Mouse (Mus musculus) kidney, postnatal 36 days (tissue): ENCODE results near the gene Arpp19.

Experiments
- DNase-seq, 2 experiments: peaks; one replicate each; pipeline ENCODE4 v3.0.0; 2021 to 2022; ENCODE audit warnings: mixed read lengths in 2 of 2

Arpp19 gene

GRCm38 (mm10) chr9:75040566-75040965 lies 3.2 kb downstream of the Arpp19 start:
- peak; percentile 42 to 51 for DNase-seq

GRCm38 (mm10) chr9:75041840-75042525 lies 4.6 kb downstream of the Arpp19 start:
- DNase-seq: no peak

DNA sequence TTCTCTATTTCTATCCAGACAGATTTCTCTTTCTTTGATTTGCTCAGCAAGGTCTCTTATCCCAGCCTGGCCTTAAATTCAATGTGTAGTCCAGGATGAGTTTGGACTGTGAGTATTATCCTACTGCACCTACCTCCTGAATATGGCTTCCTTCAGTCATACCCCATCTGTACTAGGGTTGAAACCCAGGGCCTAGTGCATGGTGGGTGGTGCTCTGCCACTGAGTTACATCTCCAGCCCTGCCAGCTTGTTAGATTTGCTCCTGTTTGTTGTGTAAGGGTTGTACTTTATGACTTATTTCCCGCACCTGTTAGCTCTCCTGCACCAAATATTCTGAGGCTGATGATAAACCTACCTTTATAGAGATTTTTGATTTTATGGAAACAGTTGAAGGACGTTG lies 5.8 kb downstream of the Arpp19 start:
- DNase-seq: no peak

GRCm38 (mm10) chr9:75047079-75047478 lies 9.7 kb downstream of the Arpp19 start:
- DNase-seq: no peak

- peak in 1 of 2 experiments; percentile 44 for DNase-seq
These were observed 11.7 kb downstream of the Arpp19 start for GRCm38 (mm10) chr9:75049100-75049499.

GRCm38 (mm10) chr9:75050003-75050402 lies 12.6 kb downstream of the Arpp19 start:
- DNase-seq: peak; percentile 74 to 82

DNA sequence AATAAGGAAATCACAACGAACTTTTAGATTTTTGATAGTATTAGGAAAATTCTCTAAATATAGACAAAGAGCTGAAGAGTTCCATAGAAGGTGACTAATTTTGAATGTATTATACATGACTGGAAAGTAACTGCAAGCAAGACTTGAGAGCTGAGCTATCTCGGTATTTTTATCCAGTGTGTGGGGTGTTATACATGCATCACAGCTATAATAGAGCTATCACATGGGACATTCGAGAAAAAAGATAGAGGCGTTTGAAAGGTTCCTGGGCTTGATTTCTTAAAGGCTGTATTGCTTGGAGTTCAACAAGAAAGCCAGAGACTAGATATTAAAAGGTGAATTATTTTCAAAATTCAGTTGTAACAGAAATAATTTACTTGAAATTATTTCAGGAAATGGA lies 14.4 kb downstream of the Arpp19 start:
- DNase-seq: no peak

DNA sequence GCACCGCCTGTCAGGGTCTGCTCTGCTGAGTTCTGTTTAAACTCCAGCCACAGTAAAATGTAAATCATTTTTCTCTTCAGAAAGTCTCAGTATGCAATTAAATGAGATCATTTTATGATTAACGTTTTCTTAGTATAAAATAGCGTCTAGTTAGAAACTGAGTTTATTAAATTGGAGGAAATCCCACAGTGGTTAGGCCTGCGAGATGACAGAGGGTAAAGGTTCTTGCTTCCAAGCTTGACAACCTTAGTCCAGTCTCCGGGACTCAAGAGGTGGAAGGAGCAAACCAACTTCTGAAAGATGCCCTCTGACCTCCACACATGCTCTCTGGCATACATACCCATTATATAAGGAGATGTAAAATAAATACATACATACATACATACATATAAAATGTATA lies 17.6 kb downstream of the Arpp19 start:
- DNase-seq: peak in 1 of 2 experiments; percentile 35

- DNase-seq: no peak
These were observed 27.4 kb downstream of the Arpp19 start for GRCm38 (mm10) chr9:75064678-75065331.

DNA sequence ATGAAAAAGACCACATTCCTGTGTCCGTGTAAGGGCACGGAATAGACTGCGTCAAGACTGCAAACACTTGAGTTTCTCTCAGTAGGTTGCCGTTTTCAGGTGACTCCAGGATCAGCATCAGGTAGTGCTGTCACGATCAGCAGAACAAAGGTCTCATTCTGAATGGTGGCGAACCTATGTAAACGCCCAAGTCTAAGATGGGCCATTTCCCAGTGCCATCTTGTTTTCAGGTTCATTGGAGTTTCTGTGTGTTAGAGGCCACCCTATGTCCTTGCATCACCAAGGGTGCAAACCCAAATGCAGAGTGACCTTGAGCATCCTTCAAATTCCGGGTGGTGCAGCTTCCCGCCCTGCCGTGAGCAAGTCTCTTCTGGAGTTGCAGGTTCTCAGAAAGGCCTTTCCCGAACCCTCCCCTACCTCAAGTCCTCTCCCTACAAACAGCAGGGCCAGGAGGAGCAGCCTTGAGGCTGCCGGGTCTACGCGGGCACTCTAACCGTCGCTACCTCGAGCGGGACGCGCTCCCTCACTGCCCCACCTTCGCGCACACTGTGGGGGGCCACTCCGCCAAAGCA lies 33.1 kb downstream of the Arpp19 start, which contains the start of gene Myo5a:
TSS of gene Myo5a (plus strand) at position 559 of the 572 bp plus-strand sequence.
- no peak for DNase-seq

DNA sequence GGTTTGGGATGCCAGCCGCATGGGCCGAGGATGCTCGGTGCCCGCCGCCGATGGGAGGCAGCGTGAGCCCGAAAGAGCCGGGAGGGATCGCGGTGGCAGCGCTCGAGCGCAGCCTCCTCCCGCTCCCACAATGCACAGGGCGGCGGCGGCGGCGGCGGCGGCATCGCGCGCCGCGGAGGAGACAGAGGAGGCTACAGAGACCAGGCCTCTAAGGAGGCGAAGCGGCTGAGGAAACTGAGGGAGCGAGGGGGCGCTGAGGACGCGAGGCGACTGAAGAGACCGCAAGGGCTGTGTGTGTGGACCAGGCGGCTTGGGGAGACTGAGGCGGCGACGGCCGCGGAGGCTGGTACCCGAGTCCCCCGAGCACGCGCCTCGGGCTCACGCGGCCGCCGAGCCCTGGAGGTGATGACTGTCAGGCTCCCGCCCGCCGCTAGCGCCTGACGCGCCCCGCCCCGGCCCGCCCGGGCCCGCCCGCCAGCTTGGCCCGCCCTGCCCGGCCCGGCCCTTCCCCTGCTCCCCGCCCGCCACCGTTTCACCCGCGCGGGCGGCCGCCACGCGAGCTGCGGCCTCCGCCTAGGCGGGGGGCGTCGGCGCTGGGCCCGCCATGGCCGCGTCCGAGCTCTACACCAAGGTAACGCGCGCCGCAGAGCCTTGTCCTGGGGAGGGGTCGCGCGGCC lies 33.8 kb downstream of the Arpp19 start:
- peak; percentile 60 to 86 for DNase-seq

DNA sequence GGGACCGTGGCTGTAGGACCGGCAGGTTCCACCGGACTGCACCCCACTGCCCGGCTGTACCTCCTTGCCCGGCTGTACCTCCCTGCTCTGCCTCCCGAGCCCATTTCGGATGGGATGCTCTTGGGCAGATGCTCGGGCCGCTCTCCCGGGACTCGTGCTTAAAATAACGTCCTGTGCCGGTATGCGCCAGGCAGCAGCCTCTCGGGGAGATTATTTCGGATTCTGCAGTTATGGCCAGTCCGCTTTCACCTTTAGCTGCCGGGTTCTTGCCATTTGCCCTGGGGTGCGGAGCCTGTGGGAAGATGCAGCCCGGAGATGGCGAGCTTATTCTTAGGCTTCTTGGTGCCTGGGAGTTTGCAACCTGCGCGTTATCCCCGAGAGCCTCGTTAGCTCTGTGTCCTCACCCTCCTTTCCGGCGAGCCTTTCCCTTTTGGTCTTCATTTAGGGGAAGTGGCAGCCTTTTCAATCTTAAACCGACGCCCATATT lies 34.3 kb downstream of the Arpp19 start:
- peak in 1 of 2 experiments; percentile 6 for DNase-seq

DNA sequence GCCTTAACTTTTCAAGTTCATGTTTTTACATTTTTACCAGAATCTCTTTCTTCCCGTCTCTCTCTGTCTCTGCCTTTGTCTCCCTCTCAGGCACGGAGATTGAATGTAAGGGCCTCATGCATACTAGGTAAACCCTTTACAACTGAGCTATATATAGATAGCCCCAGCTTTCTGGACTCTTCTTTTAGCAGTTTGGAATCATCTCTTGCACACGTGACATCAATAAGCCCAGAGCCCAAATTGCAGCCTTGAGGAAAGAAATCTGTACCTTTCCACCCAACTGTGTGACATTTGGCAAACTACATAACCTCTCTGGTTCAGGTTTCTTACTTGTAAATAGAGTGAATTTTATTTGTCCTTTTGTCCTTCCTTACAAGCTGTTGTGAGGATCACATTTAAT lies 34.9 kb downstream of the Arpp19 start:
- no peak for DNase-seq

DNA sequence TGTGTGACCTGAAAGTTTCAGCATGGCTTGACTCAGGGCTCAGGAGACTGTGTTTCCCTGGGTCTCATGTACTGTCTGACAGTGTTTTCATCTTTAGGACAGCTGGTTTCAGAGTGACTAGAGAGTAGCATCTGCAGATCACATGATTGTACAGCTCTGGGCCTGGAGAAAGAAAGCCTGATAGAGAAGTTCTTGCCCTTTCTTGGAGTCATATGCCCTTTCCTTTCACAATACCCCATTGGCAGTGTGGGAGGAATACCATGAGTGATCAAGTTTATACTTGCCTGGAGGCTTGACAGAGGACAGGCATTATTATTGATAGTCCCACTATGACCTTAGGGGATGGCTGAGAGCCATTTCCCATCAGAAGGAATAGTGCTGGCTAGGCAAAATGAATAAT lies 39.8 kb downstream of the Arpp19 start:
- no peak for DNase-seq

DNA sequence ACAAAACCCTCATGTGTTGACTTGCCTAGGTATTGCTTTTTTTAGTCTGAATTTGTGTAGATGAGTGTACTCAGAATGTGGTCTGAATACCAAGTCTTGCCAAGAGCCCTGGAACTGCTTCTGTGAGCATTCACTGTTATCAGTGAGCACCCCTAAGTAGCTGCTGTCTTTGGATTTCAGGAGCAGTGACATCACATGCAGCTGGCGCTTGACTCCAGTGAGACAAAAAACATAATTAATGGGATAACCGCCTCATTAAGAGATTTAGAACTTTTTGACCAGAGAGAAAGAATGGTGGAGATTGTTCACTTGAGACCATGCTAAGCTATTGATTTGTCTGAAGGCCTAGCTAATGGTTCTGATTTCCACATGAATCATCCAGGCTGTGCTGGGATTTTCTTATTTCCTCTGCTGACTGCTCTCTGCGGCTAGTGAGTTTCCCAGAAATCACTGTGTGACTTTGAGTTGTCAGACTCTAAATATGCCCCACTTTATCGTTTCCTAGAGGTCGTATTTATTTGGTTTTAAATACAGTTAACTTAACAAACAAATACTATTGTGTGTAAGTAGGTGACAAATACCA lies 47.9 kb downstream of the Arpp19 start:
- no peak for DNase-seq

DNA sequence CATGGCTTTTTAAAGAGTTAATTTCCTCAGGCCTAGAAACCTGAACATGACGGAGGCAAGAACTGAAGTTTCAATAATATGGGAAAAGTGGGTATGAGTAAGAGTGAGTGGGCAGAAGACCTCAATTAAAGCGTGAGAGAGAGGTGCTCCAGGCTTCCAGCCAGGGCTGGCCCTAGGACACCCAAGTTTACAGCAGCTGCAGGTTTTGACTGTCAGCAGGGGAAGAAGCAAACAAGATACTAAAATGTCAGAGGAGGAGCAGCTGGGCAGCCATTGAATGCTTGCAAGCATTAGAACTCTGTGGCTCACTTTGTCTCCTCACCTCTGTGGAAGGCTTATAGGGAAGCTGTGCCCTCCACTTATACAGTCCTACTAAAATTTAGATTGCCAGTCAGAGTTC lies 50.4 kb downstream of the Arpp19 start:
- no peak for DNase-seq

GRCm38 (mm10) chr9:75089285-75089684 lies 51.9 kb downstream of the Arpp19 start:
- no peak for DNase-seq

- DNase-seq: no peak
These were observed 54.7 kb downstream of the Arpp19 start for GRCm38 (mm10) chr9:75092134-75092533.

GRCm38 (mm10) chr9:75094762-75095161 lies 57.3 kb downstream of the Arpp19 start:
- DNase-seq: no peak

GRCm38 (mm10) chr9:75098937-75099336 lies 61.5 kb downstream of the Arpp19 start:
- DNase-seq: no peak

- DNase-seq: no peak
These were observed 62.9 kb downstream of the Arpp19 start for GRCm38 (mm10) chr9:75100157-75100781.

GRCm38 (mm10) chr9:75102131-75102530 lies 64.7 kb downstream of the Arpp19 start:
- DNase-seq: no peak
